In the genomic region with DNA sequence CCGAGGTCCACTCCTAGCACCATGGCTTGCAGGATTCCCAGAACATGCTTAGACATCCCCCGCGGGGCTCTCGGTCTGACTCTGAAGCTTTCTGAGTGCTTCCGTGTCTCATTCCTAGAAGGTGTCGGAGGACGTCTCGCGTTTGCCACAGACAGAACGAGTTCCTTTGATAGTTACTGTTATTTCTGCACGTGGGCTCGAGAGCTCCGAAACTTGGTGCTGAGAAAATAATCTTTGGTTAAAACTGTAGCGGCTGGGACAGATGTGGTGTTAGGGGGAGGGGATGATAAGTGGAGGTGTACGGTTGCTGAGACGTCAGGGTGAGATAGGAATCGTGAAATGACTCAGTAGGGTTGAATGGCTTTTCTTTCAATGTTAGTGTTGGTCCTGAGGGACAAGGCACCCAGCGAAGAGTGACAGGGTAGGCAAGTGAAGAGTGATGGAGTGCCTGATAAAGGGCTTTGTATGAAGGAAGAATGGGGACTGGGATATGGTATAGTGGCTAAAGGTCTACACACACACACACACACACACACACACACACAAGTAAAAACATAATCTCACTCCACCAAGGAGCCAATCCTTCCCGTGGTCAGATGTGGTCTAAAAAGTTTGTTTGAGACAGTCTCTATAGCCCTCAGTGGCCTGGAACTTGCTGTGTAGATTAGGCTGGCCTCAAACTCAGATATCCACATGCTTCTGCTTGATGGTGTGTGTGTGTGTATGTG, we compare ENCODE assay signal across 22 mouse cellular contexts. TPM values are rescaled to one million over a fixed set of nuclear protein-coding genes. Genes with fewer than 3 reads are reported as not detected.
DNase-seq lines count a peak whose midpoint lies in the region; ATAC-seq and TF ChIP-seq lines count a peak whose summit lies in the region.
"Had no signal": no experiment of that assay in that cellular context is flagged by ENCODE, and none has a peak within 500 bp of the region (broad histone marks: within the 10 kb centered on the region; RNA-seq: fewer than 3 reads in every experiment).

No protein-coding gene starts in this region.

- no peak for TF ChIP-seq RAD21 in MEL (IDR thresholded peaks at IDR 0.05; ENCODE audit: low read depth, low read length)

- H3K27ac ChIP-seq in MEL (ENCODE audit: control insufficient read depth, low read depth, low read length): no peak overlapping the region
- no peak overlapping the region for H3K27ac ChIP-seq in lung, embryonic 16.5 days (ENCODE audit: low read length)
- H3K27ac ChIP-seq: hindbrain, embryonic 15.5 days; intestine, embryonic 15.5 days; kidney, embryonic 15.5 days; limb, embryonic 13.5 days; liver, embryonic 13.5 days; macrophage; midbrain, embryonic 12.5 days had no signal

- no peak for TF ChIP-seq CTCF in lung, adult 2 months (IDR thresholded peaks at IDR 0.05; ENCODE audit: insufficient read depth, low read length)
- TF ChIP-seq CTCF in MEL (IDR thresholded peaks at IDR 0.05 in 2 of 3, conservative IDR thresholded peaks at IDR 0.05 in 1 of 3; ENCODE audit: control insufficient read depth in 1 of 3, insufficient read depth in 1 of 3, low read depth in 2 of 3, low read length in 3 of 3, poor library complexity in 1 of 3, severe bottlenecking in 1 of 3): no peak

- TF ChIP-seq EP300 in MEL (IDR thresholded peaks at IDR 0.05; ENCODE audit: low read depth in 1 of 2, low read length in 2 of 2): no peak

- no peaks in the 10 kb centered on the region for H3K9me3 ChIP-seq in MEL (replicated peaks; ENCODE audit: insufficient read depth, low read length)
- H3K9me3 ChIP-seq in lung, embryonic 16.5 days (ENCODE audit: control insufficient read depth, low read length): no peaks in the 10 kb centered on the region
- H3K9me3 ChIP-seq: forebrain, embryonic 10.5 days; hindbrain, embryonic 15.5 days; intestine, embryonic 15.5 days; kidney, embryonic 15.5 days; limb, embryonic 13.5 days; liver, embryonic 13.5 days; midbrain, embryonic 12.5 days had no signal

- no peaks in the 10 kb centered on the region for H3K79me2 ChIP-seq in MEL (ENCODE audit: control insufficient read depth, insufficient read depth, low read length, poor library complexity)

- ATAC-seq in lung, embryonic 16.5 days (ENCODE audit: low read depth): no peak
- ATAC-seq: forebrain, embryonic 16.5 days; intestine, embryonic 15.5 days had no signal

- peaks cover 11 to 13% of the 10 kb centered on the region in 2 experiments for H3K27me3 ChIP-seq in MEL (ENCODE audit: control insufficient read depth in 1 of 2, insufficient read depth in 2 of 2, low read length in 2 of 2)
- H3K27me3 ChIP-seq in lung, embryonic 16.5 days (ENCODE audit: control insufficient read depth, insufficient read depth, low read depth, low read length): no peaks in the 10 kb centered on the region
- H3K27me3 ChIP-seq: hindbrain, embryonic 15.5 days; intestine, embryonic 15.5 days; kidney, embryonic 15.5 days; limb, embryonic 13.5 days; midbrain, embryonic 12.5 days had no signal

- no peak overlapping the region for H3K9ac ChIP-seq in MEL (ENCODE audit: control insufficient read depth, low read depth, low read length, poor library complexity, severe bottlenecking)
- no peak overlapping the region for H3K9ac ChIP-seq in lung, embryonic 16.5 days (ENCODE audit: low read length)
- H3K9ac ChIP-seq: hindbrain, embryonic 15.5 days; intestine, embryonic 15.5 days; kidney, embryonic 15.5 days; limb, embryonic 13.5 days; liver, embryonic 13.5 days; midbrain, embryonic 12.5 days had no signal

- peaks cover 0 to 24% of the 10 kb centered on the region in 2 experiments; a peak in 2 of 4 replicates for H3K36me3 ChIP-seq in MEL (ENCODE audit: control insufficient read depth in 1 of 2, insufficient read depth in 2 of 2, low read length in 2 of 2)
- H3K36me3 ChIP-seq in lung, embryonic 16.5 days (ENCODE audit: control insufficient read depth, insufficient read depth, low read length): no peaks in the 10 kb centered on the region
- H3K36me3 ChIP-seq: hindbrain, embryonic 15.5 days; intestine, embryonic 15.5 days; kidney, embryonic 15.5 days; liver, embryonic 13.5 days; midbrain, embryonic 12.5 days had no signal

- peaks cover 10% of the 10 kb centered on the region for H3K4me1 ChIP-seq in lung, adult 2 months (ENCODE audit: control insufficient read depth, insufficient read depth, low read length)
- H3K4me1 ChIP-seq in MEL (ENCODE audit: control insufficient read depth in 1 of 2, insufficient read depth in 2 of 2, low read length in 2 of 2): peaks cover 4 to 36% of the 10 kb centered on the region in 2 experiments
- peaks cover 25% of the 10 kb centered on the region for H3K4me1 ChIP-seq in lung, embryonic 16.5 days (replicated peaks; ENCODE audit: control insufficient read depth, insufficient read depth, low read length)

- no peak overlapping the region for H3K4me3 ChIP-seq in lung, adult 2 months (replicated peaks; ENCODE audit: extremely low read depth, low read depth, low read length)
- no peak overlapping the region for H3K4me3 ChIP-seq in MEL (ENCODE audit: control insufficient read depth in 1 of 2, insufficient read depth in 1 of 2, low read depth in 2 of 2, low read length in 2 of 2)
- no peak overlapping the region for H3K4me3 ChIP-seq in lung, embryonic 16.5 days (ENCODE audit: low read length)
- H3K4me3 ChIP-seq: forebrain, embryonic 10.5 days; hindbrain, embryonic 15.5 days; intestine, embryonic 15.5 days; kidney, embryonic 15.5 days; limb, embryonic 13.5 days; liver, embryonic 13.5 days; midbrain, embryonic 12.5 days had no signal

- TF ChIP-seq POLR2A in lung, adult 2 months (IDR thresholded peaks at IDR 0.05; ENCODE audit: borderline replicate concordance, extremely low read depth, low read depth, low read length): no peak
- TF ChIP-seq POLR2A in MEL (IDR thresholded peaks at IDR 0.05; ENCODE audit: control insufficient read depth in 1 of 2, insufficient read depth in 1 of 2, low read depth in 1 of 2, low read length in 2 of 2, poor library complexity in 1 of 2): no peak

- WGBS in lung, adult 2 months: 67% methylated on average over 19 of the region's 19 CpGs
- 41% methylated on average over 19 of the region's 19 CpGs for WGBS in lung, embryonic 16.5 days

- DNase-seq in lung, adult 18-20 months: peak; percentile 30 to 55
- no peak for DNase-seq in lung, adult 2 months
- DNase-seq in MEL (ENCODE audit: low read depth, low spot score): peak; percentile 26
- peak; percentile 40 to 71 for DNase-seq in lung, postnatal 4 days
- no peak for DNase-seq in cerebellum, adult 18-20 months
- no peak for DNase-seq in kidney, adult 8-10 months
- DNase-seq: adrenal gland, postnatal 36 days; cerebellum, postnatal 10 days; gastrocnemius, postnatal 10 days; kidney, postnatal 4 days; liver, embryonic 13.5 days; right cerebral cortex, postnatal 25 days; spleen, adult 18-20 months had no signal

- peak overlapping the region; percentile 16; the same call in 1 of the 2 replicates for H3K4me2 ChIP-seq in lung, embryonic 16.5 days (ENCODE audit: low read depth, low read length)
- H3K4me2 ChIP-seq: hindbrain, embryonic 15.5 days; intestine, embryonic 15.5 days; kidney, embryonic 15.5 days; limb, embryonic 13.5 days; liver, embryonic 13.5 days; midbrain, embryonic 12.5 days had no signal

TF ChIP-seq in MEL, 35 proteins besides CTCF, POLR2A, EP300 and RAD21:
- no peak for TF ChIP-seq MYC (IDR thresholded peaks at IDR 0.05; ENCODE audit: low read depth, low read length)
- no peak for TF ChIP-seq TAL1 (IDR thresholded peaks at IDR 0.05; ENCODE audit: low read length)
- no peak for TF ChIP-seq ZMIZ1 (IDR thresholded peaks at IDR 0.05; ENCODE audit: low read depth, low read length)
- no peak for TF ChIP-seq BHLHE40 (IDR thresholded peaks at IDR 0.05; ENCODE audit: borderline replicate concordance, low read depth, low read length)
- TF ChIP-seq MAZ (IDR thresholded peaks at IDR 0.05; ENCODE audit: low read depth, low read length): no peak
- no peak for TF ChIP-seq MAFK (IDR thresholded peaks at IDR 0.05; ENCODE audit: borderline replicate concordance, low read depth, low read length)
- no peak for TF ChIP-seq CHD2 (IDR thresholded peaks at IDR 0.05; ENCODE audit: low read length)
- TF ChIP-seq RCOR1 (IDR thresholded peaks at IDR 0.05; ENCODE audit: low read depth, low read length): no peak
- no peak for TF ChIP-seq MEF2A (IDR thresholded peaks at IDR 0.05; ENCODE audit: extremely low read depth, insufficient replicate concordance, low read depth, low read length, poor library complexity, severe bottlenecking)
- no peak for TF ChIP-seq GABPA (IDR thresholded peaks at IDR 0.05; ENCODE audit: low read depth, low read length)
- TF ChIP-seq UBTF (IDR thresholded peaks at IDR 0.05; ENCODE audit: borderline replicate concordance, insufficient read depth, low read depth, low read length): no peak
- TF ChIP-seq KAT2A (conservative IDR thresholded peaks at IDR 0.05; ENCODE audit: low read depth, low read length): no peak
- TF ChIP-seq MYB (IDR thresholded peaks at IDR 0.05; ENCODE audit: low read depth, low read length): no peak
- TF ChIP-seq JUND (IDR thresholded peaks at IDR 0.05; ENCODE audit: low read depth, low read length): no peak
- TF ChIP-seq GATA1 (IDR thresholded peaks at IDR 0.05; ENCODE audit: low read depth, low read length): no peak
- TF ChIP-seq ZNF384 (IDR thresholded peaks at IDR 0.05; ENCODE audit: low read depth, low read length): no peak

RNA-seq across cellular contexts. Expression of a gene that starts 5.5 kb away (rescaled TPM):
- 40.7 and 42.9 TPM in 2 replicates for polyA plus RNA-seq in lung, adult 2 months (2012; rRNA removed)
- 1.0 and 1.1 TPM in 2 replicates for total RNA-seq in MEL (2012; rRNA removed)
- polyA plus RNA-seq in MEL (2012; ENCODE audit: insufficient read depth in 1 of 2, insufficient read length in 2 of 2, low read depth in 1 of 2, low replicate concordance in 2 of 2, missing spikeins in 1 of 2): 1 to 10 TPM in 1 of 2 experiments, not detected in 1; 4.8 TPM
- polyA plus RNA-seq in lung, embryonic 16.5 days (2015; fragmentation: Nextera tagmentation; extraction: Ambion mirVana): 11.3 and 11.8 TPM in 2 replicates

RNA-seq across cellular contexts. Expression of a gene that starts 35.3 kb away (rescaled TPM):
- polyA plus RNA-seq in lung, adult 2 months (2012; rRNA removed): 22.4 and 26.5 TPM in 2 replicates
- total RNA-seq in MEL (2012; rRNA removed): 8.0 and 9.5 TPM in 2 replicates
- 10 to 100 TPM in 1 of 2 experiments, not detected in 1; 20.8 TPM for polyA plus RNA-seq in MEL (2012; ENCODE audit: insufficient read depth in 1 of 2, insufficient read length in 2 of 2, low read depth in 1 of 2, low replicate concordance in 2 of 2, missing spikeins in 1 of 2)
- polyA plus RNA-seq in lung, embryonic 16.5 days (2015; fragmentation: Nextera tagmentation; extraction: Ambion mirVana): 32.9 and 38.2 TPM in 2 replicates

RNA-seq across cellular contexts. Expression of a gene that starts 56.2 kb away (rescaled TPM):
- polyA plus RNA-seq in lung, adult 2 months (2012; rRNA removed): 76.5 and 93.4 TPM in 2 replicates
- total RNA-seq in MEL (2012; rRNA removed): 586 and 596 TPM in 2 replicates
- 100 to 1,000 TPM; 421 to 431 TPM for polyA plus RNA-seq in MEL (2012; ENCODE audit: insufficient read depth in 1 of 2, insufficient read length in 2 of 2, low read depth in 1 of 2, low replicate concordance in 2 of 2, missing spikeins in 1 of 2)
- polyA plus RNA-seq in lung, embryonic 16.5 days (2015; fragmentation: Nextera tagmentation; extraction: Ambion mirVana): 257 and 272 TPM in 2 replicates

Comparison
In these comparisons a context has a peak if more than half of its experiments do, and no peak if none do; other contexts are left out.
1. DNase-seq: peak in lung, adult 18-20 months (2 of 2), MEL (single experiment) and lung, postnatal 4 days (2 of 2); none in lung, adult 2 months (single experiment), cerebellum, adult 18-20 months (0 of 2) and kidney, adult 8-10 months (0 of 2).